Mouse (Mus musculus): ENCODE measurements around the gene Nrde2.

The Nrde2 gene

GRCm38 (mm10) chr12:100180802-100181201 is 21.3 kb upstream of the Nrde2 start:
- 95% methylated on average over 13 of the region's 13 CpGs for WGBS

DNA sequence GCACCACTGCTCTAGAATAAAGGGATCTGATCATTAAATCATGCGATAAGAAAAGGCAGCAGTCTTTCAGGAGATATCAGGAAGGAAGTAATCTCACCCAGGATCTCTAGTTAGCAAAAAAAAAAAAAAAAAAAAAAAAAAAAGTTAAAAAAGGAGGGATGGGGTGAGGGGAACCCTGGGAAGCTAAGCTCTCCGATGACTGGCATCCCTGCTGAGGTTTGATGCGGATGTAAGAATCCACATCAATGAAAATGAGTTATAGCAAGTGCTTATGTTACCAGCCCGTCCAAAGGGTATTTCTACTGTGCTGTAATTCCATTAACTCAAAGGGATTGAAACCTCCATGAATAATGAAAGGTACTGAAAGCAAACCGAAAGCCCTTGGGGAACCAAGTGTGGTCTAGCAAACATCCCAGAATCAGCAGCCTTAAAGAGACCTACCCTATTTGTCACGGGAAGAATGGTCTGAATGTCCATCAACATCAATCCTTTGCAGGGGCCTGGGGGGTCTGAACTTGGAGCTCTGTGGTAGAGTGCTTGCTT is 19.5 kb upstream of the Nrde2 start:
- 78% methylated on average over 6 of the region's 6 CpGs for WGBS

- WGBS = 62% methylated on average over 11 of the region's 11 CpGs
Measured at GRCm38 (mm10) chr12:100176469-100177056, 17.1 kb upstream of the Nrde2 start.

GRCm38 (mm10) chr12:100172481-100172880 is 13.0 kb upstream of the Nrde2 start:
- WGBS = 53% methylated on average over 7 of the region's 7 CpGs

- 14% methylated on average over 28 of the region's 28 CpGs for WGBS
Measured at GRCm38 (mm10) chr12:100167931-100168871, 8.7 kb upstream of the Nrde2 start.

DNA sequence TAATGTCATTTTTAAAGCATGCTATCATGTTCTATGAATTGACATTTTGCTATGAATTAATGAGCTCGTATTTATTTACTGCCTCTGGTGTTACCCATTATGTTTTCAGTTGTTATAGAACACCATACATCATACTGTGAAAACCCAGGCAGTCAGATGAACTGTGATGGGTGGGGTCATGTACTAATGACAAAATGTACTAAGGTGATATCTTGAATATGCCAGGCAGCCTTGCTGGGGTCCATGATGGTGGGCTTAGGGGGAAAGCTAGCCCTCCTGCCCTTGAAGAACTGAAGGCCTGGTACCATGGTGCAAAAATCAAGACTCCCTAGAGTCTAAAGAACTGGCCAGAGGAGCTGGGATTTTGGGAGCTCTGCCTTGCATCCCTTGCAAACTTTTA is 8.0 kb upstream of the Nrde2 start:
- WGBS = 78% methylated on average over 1 of the region's 1 CpGs

GRCm38 (mm10) chr12:100166939-100167338 is 7.5 kb upstream of the Nrde2 start:
- 34% methylated on average over 8 of the region's 8 CpGs for WGBS

DNA sequence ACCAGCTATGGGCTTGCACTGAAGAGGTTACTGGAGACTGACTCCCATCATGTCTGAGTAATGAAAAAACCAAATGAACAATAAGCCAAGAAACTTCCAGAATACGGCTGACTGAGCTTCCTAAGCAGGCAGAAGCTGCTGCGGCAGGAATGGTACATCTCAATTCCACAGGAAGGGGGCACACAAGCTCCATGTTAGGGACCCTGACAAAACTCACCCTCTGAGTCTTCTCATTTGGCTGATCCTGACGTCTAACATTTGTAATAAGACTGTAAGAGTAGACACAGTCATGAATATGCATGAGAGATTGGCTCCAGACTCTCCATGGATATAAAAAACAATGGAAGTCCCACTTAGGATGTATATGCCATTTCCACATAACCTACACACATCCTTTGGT is 6.7 kb upstream of the Nrde2 start:
- WGBS = 13% methylated on average over 3 of the region's 3 CpGs

DNA sequence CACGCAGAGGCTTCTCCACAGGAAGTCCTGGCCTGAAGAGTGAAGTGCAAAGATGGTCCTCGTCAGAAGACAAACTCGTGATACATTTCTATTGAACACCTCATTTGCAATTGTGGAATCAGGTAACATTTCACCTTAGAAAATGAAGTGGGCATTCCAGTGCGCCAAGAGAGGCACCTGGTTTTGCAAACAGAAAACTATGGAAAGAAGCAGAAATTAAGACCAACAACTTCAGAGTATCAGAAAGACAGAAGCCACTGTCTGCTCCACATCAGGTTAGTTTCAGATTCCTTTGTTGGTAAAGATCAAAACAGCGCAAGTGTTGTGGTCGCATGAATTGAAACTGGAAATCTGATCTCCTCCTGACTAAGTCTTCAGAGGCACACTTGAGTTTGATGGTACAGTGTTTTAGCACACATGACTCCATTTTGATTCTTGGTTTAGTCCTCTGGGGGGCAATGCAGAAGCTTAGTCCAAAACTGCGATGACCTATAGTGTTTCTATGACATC is 5.6 kb upstream of the Nrde2 start:
- WGBS = 89% methylated on average over 7 of the region's 7 CpGs

DNA sequence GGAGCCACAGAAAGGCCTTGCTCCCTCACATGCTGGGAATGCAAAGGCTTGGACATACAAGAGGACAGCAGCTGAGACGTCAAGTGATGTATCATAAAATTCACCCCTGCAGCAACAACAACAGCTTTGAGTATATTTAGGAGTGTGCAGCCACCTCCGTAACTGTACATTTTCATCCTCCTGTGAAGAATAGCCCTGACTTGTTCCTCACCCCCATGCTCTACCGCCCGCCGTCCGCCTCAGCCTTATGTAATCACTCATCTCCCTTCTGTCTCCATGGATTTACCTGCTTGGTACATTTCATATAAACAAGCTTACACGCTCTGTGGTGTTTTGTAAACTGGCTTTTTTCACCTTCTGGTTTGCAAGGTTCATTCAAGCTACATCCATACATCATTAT is 7.0 kb downstream of the Nrde2 start:
- 71% methylated on average over 7 of the region's 7 CpGs for WGBS

- WGBS = 67% methylated on average over 5 of the region's 5 CpGs
Measured at GRCm38 (mm10) chr12:100144269-100144668, 15.2 kb downstream of the Nrde2 start.

DNA sequence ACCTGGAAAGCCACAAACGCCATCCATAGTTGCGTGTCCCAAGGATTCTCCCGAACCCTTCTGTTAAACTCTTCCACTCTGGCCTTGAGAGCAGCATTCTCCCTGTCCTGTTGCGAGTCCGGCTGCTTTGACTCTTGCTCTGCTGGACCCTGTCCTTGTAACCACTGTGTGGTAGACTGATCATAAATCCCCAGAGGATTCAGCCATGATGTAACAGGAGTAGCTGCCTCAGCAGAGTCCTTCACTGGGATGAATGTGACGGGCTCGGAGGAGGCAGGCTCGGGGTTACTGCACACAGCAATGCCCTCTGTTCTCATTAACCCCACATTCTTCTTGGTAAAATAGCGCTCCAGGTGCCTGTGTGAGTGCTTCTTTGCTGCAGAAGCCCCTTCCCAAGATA is 15.7 kb downstream of the Nrde2 start:
- WGBS = 91% methylated on average over 9 of the region's 9 CpGs

DNA sequence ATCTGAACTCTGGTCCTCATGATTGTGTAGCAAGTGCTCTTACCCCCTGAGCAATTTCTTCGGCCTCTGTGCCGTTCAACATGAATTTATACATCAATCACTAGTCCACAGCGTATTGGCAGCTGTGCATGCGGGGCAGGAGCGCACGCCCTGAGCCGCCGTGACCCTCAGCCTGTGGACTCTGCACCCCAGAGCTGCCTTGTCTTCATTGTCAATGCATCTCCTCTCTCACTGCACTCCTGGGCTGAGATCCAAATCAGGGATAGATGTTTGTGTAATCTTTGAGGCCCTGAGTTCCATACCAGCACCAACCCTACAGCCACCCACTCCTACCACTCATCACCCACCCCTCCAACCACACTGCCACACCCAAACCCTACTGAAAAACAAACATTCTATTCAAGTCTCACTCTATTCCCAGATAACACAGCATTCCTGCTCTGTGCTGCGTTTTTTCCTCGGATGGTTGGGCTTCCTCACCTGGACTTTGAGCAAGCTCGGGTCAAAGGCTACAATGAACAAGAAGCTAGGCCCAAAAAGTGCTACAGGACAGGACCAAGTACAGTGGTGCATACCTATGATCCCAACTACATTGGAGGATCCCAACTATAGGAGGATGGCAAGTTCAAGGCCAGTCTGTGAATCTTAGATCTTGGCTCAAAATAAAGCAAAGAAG is 16.5 kb downstream of the Nrde2 start:
- 95% methylated on average over 11 of the region's 11 CpGs for WGBS

GRCm38 (mm10) chr12:100135117-100135516 is 24.3 kb downstream of the Nrde2 start:
- WGBS = 64% methylated on average over 3 of the region's 3 CpGs

GRCm38 (mm10) chr12:100134395-100134936 is 25.0 kb downstream of the Nrde2 start:
- 71% methylated on average over 11 of the region's 11 CpGs for WGBS

GRCm38 (mm10) chr12:100131655-100132054 is 27.8 kb downstream of the Nrde2 start:
- 25% methylated on average over 8 of the region's 8 CpGs for WGBS

DNA sequence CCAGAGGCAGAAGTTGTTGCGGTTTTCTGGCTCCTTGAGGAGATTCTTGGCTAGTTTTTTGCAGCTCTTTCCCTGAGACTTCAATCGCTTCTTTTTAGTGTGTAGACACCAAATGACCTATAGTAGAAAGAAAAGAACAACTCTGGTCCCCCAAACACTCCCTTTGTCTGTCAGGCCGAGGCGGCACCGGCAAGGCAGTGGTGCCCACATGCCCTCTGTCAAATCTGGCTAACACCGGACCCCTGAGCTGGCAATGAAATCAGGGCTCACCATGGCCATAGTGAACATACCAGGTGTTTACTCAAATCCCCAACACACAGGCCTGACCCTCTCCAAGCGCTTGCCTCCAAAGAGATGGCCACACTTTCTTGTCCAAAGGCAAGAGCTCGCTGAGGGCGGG is 28.3 kb downstream of the Nrde2 start:
- WGBS = 91% methylated on average over 9 of the region's 9 CpGs

- WGBS = 76% methylated on average over 8 of the region's 8 CpGs
Measured at GRCm38 (mm10) chr12:100128961-100129360, 30.5 kb downstream of the Nrde2 start.

DNA sequence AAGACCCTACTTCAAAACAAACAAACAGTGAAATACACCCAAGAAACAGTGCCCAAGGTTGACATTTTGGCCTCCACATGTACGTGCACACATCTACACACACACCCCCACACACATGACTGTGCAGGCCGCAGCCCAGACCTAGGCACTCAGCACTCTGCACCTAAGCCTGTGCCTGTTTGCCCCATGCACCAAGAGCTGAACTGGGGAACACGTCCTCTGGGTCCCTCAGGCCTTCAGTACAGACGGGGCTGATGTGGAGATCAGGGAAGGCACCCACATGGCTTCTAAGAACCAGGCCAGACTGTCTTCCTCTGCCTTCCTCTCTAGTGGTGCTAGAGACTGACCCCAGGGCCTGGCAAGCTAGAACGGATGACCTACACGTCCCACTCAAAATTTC is 30.9 kb downstream of the Nrde2 start:
- 68% methylated on average over 6 of the region's 6 CpGs for WGBS

DNA sequence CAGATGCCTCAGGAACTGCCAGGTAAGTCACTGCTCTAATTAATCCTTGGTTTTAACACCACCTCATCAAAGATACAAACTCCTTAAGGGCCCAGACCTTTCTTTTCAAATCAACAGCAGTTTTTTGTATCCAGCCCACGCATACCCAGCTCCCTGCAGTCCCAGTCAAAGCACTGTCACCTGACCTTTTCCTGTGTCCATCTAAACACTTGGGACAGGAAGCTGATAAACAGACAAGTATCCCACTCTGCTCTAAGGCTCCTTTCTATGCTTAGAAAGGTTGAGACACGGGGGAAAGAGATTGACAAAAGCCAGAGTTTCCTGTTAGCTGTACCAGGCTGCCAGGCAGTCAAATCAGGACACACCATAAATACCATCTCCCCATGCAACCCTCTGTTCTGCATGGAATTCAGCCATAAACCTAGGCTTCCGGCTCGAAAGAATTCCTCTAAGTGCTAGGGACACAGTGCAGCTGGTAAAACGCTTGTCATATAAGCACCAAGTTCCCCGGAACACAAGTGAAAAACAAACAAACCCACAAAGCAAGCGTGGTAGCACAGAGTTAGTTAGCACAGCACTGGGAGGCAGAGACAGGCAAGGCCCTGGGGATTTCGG is 31.5 kb downstream of the Nrde2 start:
- 23% methylated on average over 8 of the region's 8 CpGs for WGBS
